Mouse (Mus musculus): ENCODE measurements around the gene Olfr632.
"Not testable (repeated sequence)": the region's sequence is repeated elsewhere in the genome, so short reads cannot be mapped to it uniquely, and the experiment has no call there.

Olfr632 gene

DNA sequence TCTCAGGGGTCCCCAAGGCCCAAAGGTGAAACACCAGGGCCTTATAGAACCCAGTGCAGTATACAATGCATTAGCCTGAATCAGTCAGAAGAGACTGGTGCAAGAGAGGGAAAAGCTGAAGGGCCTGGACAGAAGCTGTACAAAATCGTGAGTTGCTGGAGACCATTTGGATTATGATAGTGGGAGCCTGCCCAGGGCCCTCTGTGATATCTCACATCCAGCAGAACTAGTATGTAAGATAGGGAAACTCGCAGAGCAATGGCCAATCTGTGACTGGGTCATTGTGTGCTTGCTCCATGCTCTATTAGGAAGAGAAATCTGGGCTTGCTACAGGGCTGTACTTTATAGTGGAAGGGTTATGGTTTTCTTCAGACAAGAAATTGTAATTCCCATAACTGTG is at the start of gene Olfr632:
TSS of gene Olfr632 (plus strand) at position 84 of the 400 bp plus-strand sequence.
- in situ Hi-C loops (cut with MseI, MboI), result no loop called here

DNA sequence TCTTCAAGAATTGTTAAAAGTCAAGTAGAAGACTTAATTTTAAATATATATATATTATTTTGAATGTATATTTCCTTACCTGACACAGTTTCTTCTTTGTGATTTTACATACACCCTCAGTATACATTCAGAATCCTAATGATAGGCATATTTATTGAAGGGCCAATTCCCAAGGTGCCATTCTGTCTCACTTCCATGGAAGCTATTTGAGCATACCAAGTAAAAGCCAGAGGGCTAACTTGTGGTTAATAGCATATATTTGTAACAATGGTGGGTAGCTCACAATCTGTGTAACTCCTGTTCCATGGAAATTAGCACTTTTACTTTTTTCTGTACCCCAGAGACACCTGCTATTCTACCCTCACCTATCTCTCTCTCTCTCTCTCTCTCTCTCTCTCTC is 48.0 kb upstream of the Olfr632 start, which contains the start of gene Olfr66:
TSS of gene Olfr66 (minus strand) at position 101 of the 400 bp plus-strand sequence.
- in situ Hi-C loops (cut with MseI, MboI), result no loop called here

DNA sequence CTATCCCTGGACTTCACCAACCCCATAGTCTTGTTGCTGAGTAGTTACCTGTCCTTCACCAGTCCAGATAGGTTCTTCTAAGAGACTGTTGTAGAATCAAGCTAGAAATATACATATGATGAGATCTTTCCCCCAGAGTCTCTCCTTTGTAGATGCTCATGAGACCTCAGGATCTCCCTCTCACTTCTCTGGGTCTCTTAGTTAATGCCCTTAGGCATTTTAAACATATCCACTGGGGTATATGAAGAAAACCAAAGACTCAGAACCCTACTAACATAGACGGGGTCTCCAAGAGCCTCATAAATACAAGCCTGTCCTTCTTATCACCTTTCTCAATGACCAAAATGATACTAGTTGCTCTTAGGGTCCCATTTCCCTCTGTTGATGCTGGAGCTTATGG is 39.8 kb upstream of the Olfr632 start, which contains the start of gene Olfr64:
TSS of gene Olfr64 (minus strand) at position 101 of the 400 bp plus-strand sequence.
- in situ Hi-C loops (cut with MseI, MboI), result no loop called here

DNA sequence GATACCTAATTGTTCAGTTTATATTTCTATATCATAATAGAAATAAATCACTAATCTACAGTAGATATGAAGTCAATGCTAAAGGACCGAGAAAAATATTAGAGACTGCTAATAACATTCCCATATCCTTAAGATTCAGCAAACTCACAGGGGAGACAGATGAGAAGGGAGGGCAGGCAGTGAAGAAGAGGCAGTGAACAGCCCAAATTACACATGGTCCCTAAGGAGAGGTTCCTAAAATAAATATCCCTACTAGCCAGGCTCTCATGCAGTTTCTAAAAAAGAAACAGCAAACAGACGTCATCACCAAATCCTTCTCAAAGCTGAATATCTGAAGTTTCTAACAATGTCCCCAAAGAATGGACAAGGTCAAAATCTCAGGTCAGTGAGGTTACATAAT is 31.0 kb upstream of the Olfr632 start, which contains the start of gene Olfr65:
TSS of gene Olfr65 (plus strand) at position 301 of the 400 bp plus-strand sequence.
- in situ Hi-C loops (cut with MseI, MboI), result no loop called here

DNA sequence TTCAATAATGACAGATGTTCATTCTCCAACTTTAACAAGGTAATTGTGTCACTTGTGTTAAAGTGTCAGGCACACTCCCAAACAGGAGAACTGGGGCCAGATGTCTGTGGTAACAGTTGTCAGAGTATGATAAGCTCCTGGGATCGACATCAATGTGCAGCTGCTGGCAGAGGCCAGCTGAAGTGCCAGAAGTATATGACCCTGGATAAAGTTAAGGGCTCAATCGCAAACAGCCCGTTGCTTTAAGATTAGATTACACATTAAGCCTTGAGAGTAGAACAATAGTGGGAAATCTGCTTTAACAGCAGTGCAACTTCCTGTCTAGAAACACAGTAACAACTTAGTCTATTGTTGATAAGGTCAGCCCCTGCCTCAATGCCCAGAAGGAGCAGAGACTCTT is 24.1 kb upstream of the Olfr632 start:
- in situ Hi-C loops (cut with MseI, MboI), result no loop called here

DNA sequence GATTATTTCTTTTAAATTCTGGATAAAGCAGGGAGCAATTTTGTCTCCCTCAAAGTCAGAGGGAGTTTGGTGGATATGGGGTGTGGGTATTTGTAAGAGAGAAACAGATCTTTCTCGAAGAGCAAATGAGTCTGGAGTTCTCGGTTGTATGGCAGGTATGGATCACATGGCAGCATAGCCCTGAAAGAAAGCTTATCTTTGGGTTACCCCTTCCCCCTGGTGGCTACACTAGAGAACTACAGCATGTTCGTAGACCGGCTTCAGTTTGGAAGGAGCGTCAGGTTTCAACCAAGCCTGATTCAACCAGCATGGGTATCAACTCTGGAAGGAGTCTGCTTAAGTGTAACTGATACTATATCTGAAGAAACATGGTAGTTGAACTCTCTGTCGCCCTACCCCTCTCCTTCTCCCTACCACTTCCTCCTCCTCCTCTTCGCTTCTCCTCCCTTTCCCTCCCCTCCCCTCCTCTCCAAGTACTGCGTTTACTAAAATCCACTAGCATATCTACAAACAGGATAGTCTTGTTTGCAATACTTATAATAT is 21.1 kb upstream of the Olfr632 start:
- in situ Hi-C loops (cut with MseI, MboI), result no loop called here

DNA sequence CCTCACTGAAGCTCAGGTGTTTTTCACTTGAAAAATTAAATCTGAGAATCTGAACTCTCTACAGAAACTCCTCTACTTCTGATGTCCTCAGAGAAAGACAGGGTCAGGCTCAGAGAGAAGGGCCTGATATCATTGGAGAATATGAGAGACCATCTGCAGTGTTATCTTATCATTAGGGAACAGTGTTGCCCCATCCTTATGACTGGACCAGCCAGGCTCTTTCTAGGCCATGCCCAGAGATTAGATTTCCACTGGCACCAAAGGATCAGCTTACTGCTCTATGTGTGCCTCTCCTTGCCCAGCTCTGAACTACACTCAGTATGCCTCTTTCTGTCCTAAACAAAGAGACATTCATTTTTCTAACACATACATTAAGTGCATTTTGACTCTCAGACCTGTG is 18.8 kb upstream of the Olfr632 start:
- in situ Hi-C loops (cut with MseI, MboI), result no loop called here

DNA sequence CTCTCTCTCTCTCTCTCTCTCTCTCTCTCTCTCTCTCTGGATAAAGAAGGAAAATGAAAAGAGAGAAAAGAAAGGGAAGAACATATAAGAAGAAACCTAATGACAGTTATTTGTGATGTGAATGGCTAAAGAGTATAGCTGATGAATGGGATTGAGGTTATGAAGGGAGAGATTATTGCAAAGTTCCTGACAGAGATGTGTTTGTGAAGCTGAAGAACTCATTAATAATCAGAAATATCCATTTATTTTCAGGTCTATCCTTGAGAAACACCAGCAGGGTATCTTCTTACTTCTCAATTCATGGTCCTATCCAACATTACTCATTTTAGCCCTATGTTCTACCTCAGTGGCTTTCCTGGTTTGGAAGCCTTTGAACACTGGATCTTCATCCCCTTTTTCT is 5.6 kb upstream of the Olfr632 start, which contains the start of gene Olfr631:
TSS of gene Olfr631 (plus strand) at position 301 of the 400 bp plus-strand sequence.
- in situ Hi-C loops (cut with MseI, MboI), result no loop called here

DNA sequence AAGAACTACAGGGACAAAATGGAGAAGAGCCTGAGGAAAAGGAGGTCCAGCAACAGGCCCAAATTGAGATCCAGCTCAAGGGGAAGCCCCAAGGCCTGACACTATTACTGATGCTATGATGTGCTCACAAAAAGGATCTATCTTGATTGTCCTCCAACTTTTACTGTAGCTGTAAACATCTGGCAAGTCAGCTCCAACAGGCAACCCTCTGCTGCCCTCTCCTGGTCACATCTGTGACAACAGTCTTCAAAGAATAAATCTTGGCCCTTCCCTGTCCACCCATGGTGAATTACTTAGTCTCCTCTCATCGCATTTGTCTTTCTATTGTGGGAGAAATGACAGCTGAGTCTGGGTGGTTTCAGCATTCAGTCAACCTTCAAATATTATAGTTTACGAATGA is 8.6 kb downstream of the Olfr632 start:
- in situ Hi-C loops (cut with MseI, MboI), result no loop called here

DNA sequence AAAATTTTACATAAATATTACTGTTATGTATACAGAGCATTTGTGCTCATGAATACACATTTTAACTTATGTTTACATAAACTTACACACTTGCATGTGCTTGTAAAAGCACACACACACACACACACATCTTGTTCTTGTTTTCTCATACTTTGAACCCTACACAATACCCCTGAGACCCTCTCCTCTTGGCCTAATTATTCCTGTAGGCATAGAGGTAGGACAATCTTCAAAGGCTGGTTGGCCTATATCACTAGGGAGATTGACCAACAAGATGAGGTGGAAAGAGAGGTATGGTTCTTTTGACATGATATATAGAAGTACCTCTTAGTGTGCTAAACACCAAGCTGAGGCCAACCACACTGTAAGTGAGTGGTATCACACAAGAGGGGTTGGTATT is 10.0 kb downstream of the Olfr632 start, which contains the start of gene Olfr633:
TSS of gene Olfr633 (plus strand) at position 301 of the 400 bp plus-strand sequence.
- in situ Hi-C loops (cut with MseI, MboI), result no loop called here

DNA sequence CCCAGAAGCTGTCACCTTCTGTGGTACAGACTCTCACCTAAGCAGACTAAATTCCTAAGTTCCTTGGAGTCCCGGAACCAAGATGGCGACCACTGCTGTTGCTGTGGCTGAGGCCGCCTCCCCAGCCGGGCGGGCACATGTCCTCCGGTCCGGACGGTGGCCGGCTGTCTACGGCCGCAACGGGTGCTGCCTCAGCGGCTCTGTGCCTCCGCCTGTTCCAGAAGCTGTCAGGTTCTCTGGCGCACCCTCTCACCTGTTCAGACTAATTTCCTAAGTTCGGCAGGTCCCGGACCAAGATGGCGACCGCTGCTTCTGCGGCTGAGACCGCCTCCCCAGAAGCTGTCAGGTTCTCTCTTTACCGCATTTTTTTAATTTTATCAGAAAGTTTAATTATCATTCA is 32.7 kb downstream of the Olfr632 start:
- in situ Hi-C loops (cut with MseI, MboI), result not testable (repeated sequence)

DNA sequence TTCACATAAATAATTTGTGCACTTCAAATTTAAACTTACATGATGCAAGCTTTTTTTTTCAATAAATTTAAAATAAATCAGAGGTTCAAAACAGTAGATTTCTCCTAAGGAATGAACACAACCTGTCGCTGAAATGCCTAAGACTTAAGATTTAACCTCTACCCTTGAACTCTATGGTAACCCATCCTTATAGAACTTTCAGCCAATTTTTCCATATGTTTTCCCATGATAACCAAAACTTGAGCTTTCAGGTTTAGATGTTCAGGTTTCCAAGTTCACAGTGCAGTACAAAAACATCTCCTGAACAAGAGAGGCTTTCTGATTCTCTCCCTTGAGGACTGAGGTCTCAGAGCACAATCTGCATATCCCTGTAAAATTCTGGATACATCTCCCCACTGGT is 36.7 kb downstream of the Olfr632 start, which contains the start of gene Olfr635:
TSS of gene Olfr635 (plus strand) at position 301 of the 400 bp plus-strand sequence.
- in situ Hi-C loops (cut with MseI, MboI), result no loop called here

DNA sequence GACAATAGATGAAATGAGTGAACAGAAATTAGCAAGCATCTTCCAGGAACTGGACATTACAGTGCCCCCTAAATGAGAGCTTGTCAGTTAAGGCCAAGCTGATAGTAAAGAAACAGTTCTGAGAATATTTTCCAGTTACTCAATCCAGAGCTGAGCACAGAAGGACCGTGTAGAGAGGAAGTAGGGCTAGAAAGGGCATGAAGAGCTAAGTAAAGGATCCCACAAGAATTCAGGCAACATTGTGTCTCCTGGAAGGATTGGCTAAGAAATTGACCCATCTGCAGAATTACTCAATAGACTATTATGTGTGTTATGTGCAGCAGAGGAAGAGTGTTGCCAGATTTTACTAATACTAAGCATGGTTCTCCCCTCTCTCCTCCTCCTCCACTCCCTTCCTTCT is 37.6 kb downstream of the Olfr632 start:
- in situ Hi-C loops (cut with MseI, MboI), result no loop called here
